Mouse (Mus musculus): Measurements from ENCODE around the gene Chkb.

DNA sequence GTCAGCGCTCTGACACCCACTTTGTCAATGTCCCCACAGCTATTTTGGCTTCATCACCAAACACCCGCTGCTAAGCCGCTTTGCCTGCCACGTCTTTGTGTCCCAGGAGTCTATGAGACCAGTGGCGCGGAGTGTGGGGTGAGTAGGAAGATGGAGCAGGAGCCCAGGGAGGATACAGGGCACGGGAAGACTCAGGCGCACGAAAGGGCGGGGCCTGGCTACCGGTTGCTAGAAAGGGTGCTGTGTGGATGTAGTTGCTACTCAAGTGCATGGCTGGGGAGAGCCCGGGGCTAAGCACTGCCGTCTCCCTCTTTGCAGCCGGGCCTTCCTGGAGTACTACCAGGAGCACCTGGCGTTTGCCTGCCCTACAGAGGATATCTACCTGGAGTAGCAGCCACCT, 31.6 kb upstream of the Chkb start:
- TF ChIP-seq SIN3A (IDR thresholded peaks at IDR 0.05; ENCODE audit: low read length) (no peak), ETS1 (conservative IDR thresholded peaks at IDR 0.05; ENCODE audit: low read depth, low read length) (no peak), ZMIZ1 (IDR thresholded peaks at IDR 0.05; ENCODE audit: low read depth, low read length) (no peak), ZNF384 (IDR thresholded peaks at IDR 0.05; ENCODE audit: low read depth, low read length) (no peak), POLR2AphosphoS2 (IDR thresholded peaks at IDR 0.05; ENCODE audit: low read depth, low read length) (no peak), CTCF (conservative IDR thresholded peaks at IDR 0.05 in 1 of 2, IDR thresholded peaks at IDR 0.05 in 1 of 2; ENCODE audit: low read depth in 2 of 2, low read length in 2 of 2) (no peak), ZKSCAN1 (IDR thresholded peaks at IDR 0.05; ENCODE audit: borderline replicate concordance, low read depth, low read length) (no peak), MAFK (IDR thresholded peaks at IDR 0.05; ENCODE audit: insufficient replicate concordance, low read length) (no peak), EP300 (IDR thresholded peaks at IDR 0.05; ENCODE audit: low read length) (no peak), USF1 (IDR thresholded peaks at IDR 0.05; ENCODE audit: low read depth, low read length) (no peak), MXI1 (IDR thresholded peaks at IDR 0.05; ENCODE audit: low read depth, low read length) (no peak), MAX (IDR thresholded peaks at IDR 0.05; ENCODE audit: low read length) (no peak), RCOR1 (conservative IDR thresholded peaks at IDR 0.05; ENCODE audit: low read depth, low read length) (no peak)

Measured in CH12.LX (cell line).